Mouse (Mus musculus) CD4-positive, CD25-positive, alpha-beta regulatory T cell, adult 4 months (primary cell): Measurements from ENCODE around the gene Nrap. TPM values are rescaled to one million over a fixed set of nuclear protein-coding genes. Genes with fewer than 3 reads are reported as not detected.

ENCODE experiments used
- ATAC-seq: one replicate; pipeline ENCODE4 v1.8.0; 2017
- polyA plus RNA-seq, 2 experiments: library from polyadenylated mRNA; unstranded; fragments of 100-300 nt; shearing (Covaris generic); gene quantifications; one replicate each; pipeline ENCODE4 v1.2.1; 2017

The Nrap gene
- polyA plus RNA-seq, 2 experiments from 2014 or later: 0.15 TPM; not detected in 1

DNA sequence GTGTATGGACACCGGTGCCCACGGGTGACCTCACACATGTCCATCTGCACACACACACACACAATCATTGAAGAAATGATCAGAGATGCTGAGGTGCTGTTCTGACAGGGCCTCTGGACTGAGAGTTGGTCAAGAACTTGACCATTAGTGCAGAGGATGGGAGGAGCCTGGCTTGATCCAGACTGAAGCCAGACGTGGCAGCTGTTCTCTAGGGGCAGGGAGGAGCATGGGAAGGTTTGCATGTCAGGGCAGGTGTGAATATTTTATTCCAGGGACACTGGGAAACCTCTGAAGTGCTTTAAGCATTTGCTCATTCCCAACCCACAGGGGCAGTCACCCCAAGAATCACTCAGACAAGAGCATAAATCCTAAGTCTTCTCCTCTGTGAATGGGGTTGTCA lies 92.6 kb downstream of the Nrap start:
- no peak for ATAC-seq

GRCm38 (mm10) chr19:56296668-56297067 lies 93.2 kb downstream of the Nrap start:
- ATAC-seq: peak; percentile 86

DNA sequence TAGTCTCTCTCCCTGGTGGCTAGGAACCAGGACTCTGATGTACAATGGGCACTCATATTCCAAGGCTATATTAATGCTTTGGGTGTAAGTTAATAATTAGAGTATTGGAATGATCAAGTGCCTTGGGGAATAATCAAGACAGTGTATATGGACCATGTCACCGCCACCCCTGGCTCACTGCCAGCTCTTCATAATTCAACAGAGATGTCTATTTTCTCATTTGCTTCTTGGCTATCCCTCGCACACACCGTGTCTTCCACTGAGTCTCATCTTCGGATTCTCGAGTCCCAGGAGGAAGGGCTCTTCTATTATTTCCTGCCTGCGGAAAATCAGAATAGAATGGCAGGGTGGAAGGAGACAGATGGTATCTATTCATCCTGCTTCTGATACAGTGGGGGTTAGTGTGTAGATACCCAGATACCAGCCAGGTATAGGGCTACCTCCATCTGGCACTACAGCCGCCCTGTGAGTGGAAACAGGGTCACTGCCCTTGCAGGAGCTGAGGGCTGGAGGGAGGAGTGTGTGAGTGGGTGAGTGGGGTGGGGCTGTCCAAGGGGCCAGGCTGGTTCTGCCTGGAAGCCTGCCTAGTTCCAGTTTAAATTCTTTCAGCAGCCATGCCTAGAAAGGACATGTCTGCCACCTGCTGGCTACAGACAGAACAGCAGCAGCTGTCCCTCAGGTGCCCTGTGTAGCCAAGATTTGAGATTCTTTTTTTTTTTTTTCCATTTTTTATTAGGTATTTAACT lies 95.0 kb downstream of the Nrap start:
- ATAC-seq: peak; percentile 34

DNA sequence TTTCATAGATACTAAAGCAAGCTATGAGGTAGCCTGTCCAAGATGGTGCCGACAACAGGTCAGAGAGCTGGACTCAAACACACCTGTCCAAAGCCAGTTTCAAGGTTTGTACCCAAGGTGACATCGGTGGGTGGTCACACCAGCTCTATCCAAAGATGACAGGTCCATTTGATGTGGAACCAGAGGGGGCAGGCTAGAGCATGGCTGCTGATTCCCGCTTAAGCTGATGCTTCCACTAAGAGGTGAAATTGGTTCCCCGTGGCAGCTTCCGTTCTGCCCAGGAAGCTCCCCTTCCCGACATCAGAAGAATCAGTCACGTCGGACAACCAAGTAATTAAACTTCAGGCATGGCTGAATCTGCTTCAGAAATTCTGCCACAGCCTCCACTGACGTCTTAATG lies 97.5 kb downstream of the Nrap start:
- no peak for ATAC-seq

DNA sequence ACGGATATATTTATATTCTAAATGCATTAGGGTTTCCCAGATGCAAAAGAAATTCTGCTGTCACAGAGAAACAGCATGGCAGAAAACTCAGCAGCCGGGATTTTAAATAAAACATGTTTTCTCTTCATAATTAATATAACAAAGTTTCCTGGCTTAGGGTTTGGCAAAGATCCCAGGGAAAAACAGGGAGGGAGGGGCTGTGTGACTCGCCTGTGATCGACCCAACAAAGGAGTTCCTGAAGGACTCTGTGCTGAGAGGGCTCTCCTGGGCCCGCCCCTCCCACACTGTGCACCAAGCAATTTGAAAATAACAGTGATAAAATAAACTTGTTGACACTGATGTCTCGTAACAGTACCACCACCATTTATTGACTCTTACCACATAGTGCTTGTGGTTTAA lies 97.9 kb downstream of the Nrap start:
- ATAC-seq: no peak

DNA sequence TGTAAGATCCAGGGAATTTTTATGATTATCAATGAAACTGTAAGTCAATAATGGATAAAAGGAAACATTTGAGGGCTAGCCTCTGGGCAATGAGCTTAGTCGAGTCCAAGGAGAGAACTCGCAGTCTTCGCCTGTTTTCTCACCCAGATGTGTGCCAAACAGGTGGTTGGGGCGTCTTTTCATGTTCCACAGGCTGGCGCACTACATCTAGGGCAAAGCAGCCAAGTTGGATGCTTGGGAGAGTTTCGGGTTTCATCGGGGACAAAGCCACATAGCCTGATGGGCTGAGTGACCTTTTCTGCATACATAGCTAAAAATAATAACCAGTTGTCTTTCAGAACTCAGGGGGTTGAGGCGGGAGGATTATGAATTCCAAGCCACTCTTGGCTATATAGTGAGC lies 100.2 kb downstream of the Nrap start:
- no peak for ATAC-seq

DNA sequence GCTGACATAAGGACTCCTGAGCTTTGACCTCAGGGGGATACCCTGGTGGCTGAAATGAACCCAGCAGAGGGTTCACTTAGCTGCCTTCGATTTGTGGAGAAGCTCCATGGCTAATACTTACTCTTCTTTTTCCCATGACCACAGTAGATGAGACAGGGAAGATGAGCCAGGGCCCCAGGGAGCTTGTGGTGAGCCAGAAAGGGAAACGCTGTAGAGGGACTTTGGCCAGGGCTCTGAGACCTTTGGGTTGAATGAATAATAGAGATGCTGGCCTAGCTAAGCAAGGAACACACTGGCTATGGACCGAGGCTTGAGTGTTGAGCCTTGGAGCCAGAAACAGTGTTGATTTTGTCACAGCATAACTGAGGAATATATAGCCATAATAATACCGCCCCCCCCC lies 101.4 kb downstream of the Nrap start:
- no peak for ATAC-seq

GRCm38 (mm10) chr19:56287580-56288367 lies 102.1 kb downstream of the Nrap start:
- ATAC-seq: no peak

GRCm38 (mm10) chr19:56286866-56287265 lies 103.0 kb downstream of the Nrap start, which contains the start of gene Habp2:
Gene Habp2, plus strand, starts transcription at chr19:56287137.
- no peak for ATAC-seq

GRCm38 (mm10) chr19:56285222-56285621 lies 104.6 kb downstream of the Nrap start:
- no peak for ATAC-seq

GRCm38 (mm10) chr19:56278366-56278765 lies 111.5 kb downstream of the Nrap start:
- no peak for ATAC-seq

- no peak for ATAC-seq
Measured at GRCm38 (mm10) chr19:56277951-56278350, 111.9 kb downstream of the Nrap start.

DNA sequence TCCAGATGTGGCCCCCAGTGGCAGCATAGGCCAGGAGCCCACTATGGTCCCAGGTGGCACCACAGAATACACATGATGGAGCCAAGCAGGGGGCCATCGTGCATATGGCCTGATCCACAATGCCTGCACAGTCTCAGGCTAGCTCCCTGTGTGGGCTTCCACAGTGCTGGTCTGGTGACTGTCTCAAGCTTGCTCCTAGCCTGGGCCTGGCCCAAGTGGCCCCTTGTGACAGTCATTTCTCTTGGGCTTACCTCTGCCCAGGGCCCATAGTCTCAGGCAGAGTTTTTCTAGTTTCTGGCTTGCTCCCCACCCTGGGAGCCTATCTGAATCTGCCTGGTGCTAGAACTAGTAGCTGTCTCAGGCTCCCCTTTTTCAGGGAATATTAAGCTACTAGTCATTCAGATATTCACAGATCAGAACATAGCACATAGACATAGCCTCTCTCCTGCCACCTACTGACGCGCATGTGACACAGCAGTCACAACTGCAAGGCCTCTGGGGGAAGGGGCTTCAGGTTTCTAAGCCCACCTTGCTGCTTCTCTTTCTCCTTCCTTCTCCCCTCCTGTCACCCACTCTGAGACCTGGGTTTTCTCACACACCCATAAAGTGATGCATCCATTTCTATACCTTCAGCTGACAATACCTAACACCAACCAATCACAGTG lies 112.6 kb downstream of the Nrap start:
- ATAC-seq: no peak

- no peak for ATAC-seq
Measured at GRCm38 (mm10) chr19:56272081-56272480, 117.8 kb downstream of the Nrap start.

Other genes starting within 250 kb of the Nrap start
- under 1 TPM in 1 of 2 experiments, not detected in 1; 0.36 TPM for gene Habp2, start 102.9 kb downstream of the Nrap start, polyA plus RNA-seq
- 10 to 100 TPM; 32.7 to 45.4 TPM for gene Casp7, start 7.1 kb upstream of the Nrap start, polyA plus RNA-seq
- under 1 TPM in 1 of 2 experiments, not detected in 1; 0.13 TPM for gene Plekhs1, start 71.6 kb upstream of the Nrap start, polyA plus RNA-seq
- 10 to 100 TPM; 11.2 to 16.2 TPM for gene Dclre1a, start 158.2 kb upstream of the Nrap start, polyA plus RNA-seq
- 1 to 10 TPM; 6.8 to 7.8 TPM for gene Nhlrc2, start 158.2 kb upstream of the Nrap start, polyA plus RNA-seq